In genomic region chr1:162739831-162740394, GRCm38 (mm10) we compare ENCODE assay signal across 8 mouse cellular contexts. TPM values are rescaled to one million over a fixed set of nuclear protein-coding genes. Genes with fewer than 3 reads are reported as not detected.
A peak's percentile ranks its signal among the peaks of the same experiment; 100 is the strongest.
DNase-seq lines count a peak whose midpoint lies in the region; ATAC-seq and TF ChIP-seq lines count a peak whose summit lies in the region.

No protein-coding gene starts in this region.

- H3K4me1 ChIP-seq in embryonic facial prominence, embryonic 13.5 days, result peaks cover 24% of the 10 kb centered on the region
- peaks cover 6% of the 10 kb centered on the region; the same call in 1 of the 2 replicates for H3K4me1 ChIP-seq in hindbrain, postnatal 0 days (ENCODE audit: insufficient read depth, low read length)
- peaks cover 17% of the 10 kb centered on the region for H3K4me1 ChIP-seq in lung, postnatal 0 days (ENCODE audit: insufficient read depth, low read depth, low read length)

- intact Hi-C loops in gastrocnemius, adult 2 months (cut with DNase I), result no loop called here

- peak overlapping the region; percentile 99 for H3K27ac ChIP-seq in gastrocnemius, adult 2 months
- H3K27ac ChIP-seq in embryonic facial prominence, embryonic 13.5 days, result peak overlapping the region; percentile 100
- peak overlapping the region; percentile 99 for H3K27ac ChIP-seq in hindbrain, postnatal 0 days
- H3K27ac ChIP-seq in lung, postnatal 0 days (ENCODE audit: low read length), result peak overlapping the region; percentile 99

- ATAC-seq in embryonic facial prominence, embryonic 13.5 days (ENCODE audit: insufficient number of reproducible peaks, insufficient read depth, low FRiP score, low TSS enrichment, low read depth), result peak; percentile 75; the same call in 1 of the 2 replicates
- ATAC-seq in hindbrain, postnatal 0 days, result peak; percentile 90
- peak; percentile 77 for ATAC-seq in lung, postnatal 0 days

- no peaks in the 10 kb centered on the region for H3K36me3 ChIP-seq in embryonic facial prominence, embryonic 13.5 days
- H3K36me3 ChIP-seq in hindbrain, postnatal 0 days (ENCODE audit: insufficient read depth, low read length), result no peaks in the 10 kb centered on the region
- H3K36me3 ChIP-seq in lung, postnatal 0 days (ENCODE audit: insufficient read depth, low read length), result no peaks in the 10 kb centered on the region
- H3K36me3 ChIP-seq in splenic B cell, adult 2 months (ENCODE audit: control insufficient read depth, insufficient read depth, low read length, poor library complexity, severe bottlenecking), result no peaks in the 10 kb centered on the region

- no peaks in the 10 kb centered on the region for H3K27me3 ChIP-seq in embryonic facial prominence, embryonic 13.5 days
- H3K27me3 ChIP-seq in hindbrain, postnatal 0 days (ENCODE audit: insufficient read depth, low read length), result no peaks in the 10 kb centered on the region
- H3K27me3 ChIP-seq in lung, postnatal 0 days (replicated peaks; ENCODE audit: insufficient read depth, low read length), result no peaks in the 10 kb centered on the region
- no peaks in the 10 kb centered on the region for H3K27me3 ChIP-seq in splenic B cell, adult 2 months (ENCODE audit: control insufficient read depth, insufficient read depth, low read length, poor library complexity, severe bottlenecking)

- no peak for DNase-seq in gastrocnemius, adult 2 months
- DNase-seq in gastrocnemius, postnatal 10 days, result no peak
- DNase-seq in CD4-positive, CD25-positive, alpha-beta regulatory T cell, adult 2 months (ENCODE audit: low read depth, low spot score), result peak; percentile 73
- DNase-seq in hindbrain, postnatal 0 days (ENCODE audit: low spot score), result peak; percentile 63
- peak; percentile 51 for DNase-seq in lung, postnatal 0 days (ENCODE audit: low spot score)
- DNase-seq in splenic B cell, adult 2 months (ENCODE audit: low read depth, low spot score), result peak; percentile 58
- DNase-seq in right cerebral cortex, postnatal 25 days, result no peak

- under 1% methylated on average over 42 of the region's 58 CpGs for WGBS in embryonic facial prominence, embryonic 13.5 days
- WGBS in hindbrain, postnatal 0 days, result under 1% methylated on average over 55 of the region's 58 CpGs
- under 1% methylated on average over 43 of the region's 58 CpGs for WGBS in lung, postnatal 0 days

- H3K9me3 ChIP-seq in embryonic facial prominence, embryonic 13.5 days, result no peaks in the 10 kb centered on the region
- no peaks in the 10 kb centered on the region for H3K9me3 ChIP-seq in hindbrain, postnatal 0 days (ENCODE audit: low read length)
- H3K9me3 ChIP-seq in lung, postnatal 0 days (ENCODE audit: low read length), result no peaks in the 10 kb centered on the region

- no peak for TF ChIP-seq EP300 in lung, postnatal 0 days (IDR thresholded peaks at IDR 0.05)

- TF ChIP-seq CTCF in gastrocnemius, adult 2 months (IDR thresholded peaks at IDR 0.05), result no peak
- no peak for TF ChIP-seq CTCF in hindbrain, postnatal 0 days (IDR thresholded peaks at IDR 0.05; ENCODE audit: low read depth)
- no peak for TF ChIP-seq CTCF in lung, postnatal 0 days (IDR thresholded peaks at IDR 0.05)

- H3K4me2 ChIP-seq in embryonic facial prominence, embryonic 13.5 days, result peak overlapping the region; percentile 78
- peak overlapping the region; percentile 88 for H3K4me2 ChIP-seq in hindbrain, postnatal 0 days (ENCODE audit: low read depth, low read length)
- H3K4me2 ChIP-seq in lung, postnatal 0 days (replicated peaks; ENCODE audit: low read depth, low read length), result peak overlapping the region; percentile 78

- peak overlapping the region; percentile 77 for H3K4me3 ChIP-seq in gastrocnemius, adult 2 months
- peak overlapping the region; percentile 98 for H3K4me3 ChIP-seq in embryonic facial prominence, embryonic 13.5 days
- H3K4me3 ChIP-seq in hindbrain, postnatal 0 days (ENCODE audit: low read length), result peak overlapping the region; percentile 93
- peak overlapping the region; percentile 97 for H3K4me3 ChIP-seq in lung, postnatal 0 days (ENCODE audit: low read depth, low read length)

- peak overlapping the region; percentile 100 for H3K9ac ChIP-seq in embryonic facial prominence, embryonic 13.5 days
- H3K9ac ChIP-seq in hindbrain, postnatal 0 days (replicated peaks; ENCODE audit: low read length), result peak overlapping the region; percentile 99
- peak overlapping the region; percentile 98 for H3K9ac ChIP-seq in lung, postnatal 0 days (replicated peaks; ENCODE audit: low read depth)

RNA-seq across cellular contexts. Expression of gene Prrc2c, which starts 0.4 kb away (rescaled TPM):
- 10 to 100 TPM; 48.5 to 62.3 TPM for total RNA-seq in gastrocnemius, adult 2 months (2021)
- 100 to 1,000 TPM in 1 of 2 experiments, 10 to 100 TPM in 1; 74.6 to 104 TPM for total RNA-seq in gastrocnemius, postnatal 10 days (2021)
- 205 and 229 TPM in 2 replicates for polyA plus RNA-seq in embryonic facial prominence, embryonic 13.5 days (2015; fragmentation: Nextera tagmentation; extraction: Ambion mirVana)
- 58.9 and 68.6 TPM in 2 replicates for total RNA-seq in hindbrain, postnatal 0 days (2014; rRNA removed)
- polyA plus RNA-seq in hindbrain, postnatal 0 days (2015; fragmentation: Nextera tagmentation; extraction: Ambion mirVana), result 133 and 148 TPM in 2 replicates
- polyA plus RNA-seq in lung, postnatal 0 days (2015; fragmentation: Nextera tagmentation; extraction: Ambion mirVana), result 108 and 114 TPM in 2 replicates

Comparison
In these comparisons a context has a peak if more than half of its experiments do, and no peak if none do; other contexts are left out.
1. DNase-seq: peak in CD4-positive, CD25-positive, alpha-beta regulatory T cell, adult 2 months (single experiment), hindbrain, postnatal 0 days (single experiment), lung, postnatal 0 days (single experiment) and splenic B cell, adult 2 months (single experiment); none in gastrocnemius, adult 2 months (single experiment), gastrocnemius, postnatal 10 days (single experiment) and right cerebral cortex, postnatal 25 days (single experiment).
2. Peak in every context shown above with its lines, with median percentiles within 50 percentile points of each other: H3K27ac ChIP-seq, H3K4me3 ChIP-seq, ATAC-seq, H3K4me2 ChIP-seq and H3K9ac ChIP-seq.